Mouse (Mus musculus) liver, postnatal 0 days (tissue): ENCODE results near the gene Dnase1l3.
"Not testable (repeated sequence)": the region's sequence is repeated elsewhere in the genome, so short reads cannot be mapped to it uniquely, and the experiment has no call there.

Experiments
- CTCF ChIP-seq: sonication (generic); IDR thresholded peaks from 2 replicates; pipeline ENCODE4 v1.5.1; 2016; ENCODE audit warnings: antibody characterized with exemption, low read depth
- EP300 ChIP-seq: IDR thresholded peaks from 2 replicates; pipeline ENCODE4 v1.6.1; 2016; ENCODE audit warnings: antibody characterized with exemption, low read depth, mild to moderate bottlenecking

DNA sequence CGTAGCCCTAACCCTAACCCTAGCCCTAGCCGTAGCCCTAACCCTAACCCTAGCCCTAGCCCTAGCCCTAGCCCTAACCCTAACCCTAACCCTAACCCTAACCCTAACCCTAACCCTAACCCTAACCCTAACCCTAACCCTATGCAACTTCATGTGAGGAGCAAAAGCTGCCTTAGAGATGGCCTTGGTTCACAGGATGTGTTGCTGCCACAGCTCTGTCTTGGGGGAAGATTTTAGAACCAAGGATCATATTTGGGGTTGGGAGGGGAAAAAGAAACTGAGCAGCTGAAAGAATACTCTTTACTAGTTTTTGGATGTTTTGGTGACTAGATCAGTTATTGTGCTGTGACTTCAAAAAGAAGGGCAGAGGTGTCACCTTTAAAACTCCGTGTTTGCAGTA, 11.7 kb upstream of the Dnase1l3 start:
- not testable (repeated sequence) for TF ChIP-seq CTCF, EP300
